Mouse (Mus musculus) ES-E14 (cell line): ENCODE measurements around the gene Scd4.

Source experiments
- MAFK ChIP-seq: IDR thresholded peaks from 2 replicates; pipeline ENCODE4 v1.6.1; 2014; ENCODE audit warnings: mild to moderate bottlenecking, low read depth, low read length, inconsistent platforms; ENCODE audit not compliant: insufficient read depth
- ZC3H11A ChIP-seq: IDR thresholded peaks from 2 replicates; pipeline ENCODE4 v1.6.1; 2012; ENCODE audit warnings: low read depth, mild to moderate bottlenecking, inconsistent platforms, low read length, borderline replicate concordance

DNA sequence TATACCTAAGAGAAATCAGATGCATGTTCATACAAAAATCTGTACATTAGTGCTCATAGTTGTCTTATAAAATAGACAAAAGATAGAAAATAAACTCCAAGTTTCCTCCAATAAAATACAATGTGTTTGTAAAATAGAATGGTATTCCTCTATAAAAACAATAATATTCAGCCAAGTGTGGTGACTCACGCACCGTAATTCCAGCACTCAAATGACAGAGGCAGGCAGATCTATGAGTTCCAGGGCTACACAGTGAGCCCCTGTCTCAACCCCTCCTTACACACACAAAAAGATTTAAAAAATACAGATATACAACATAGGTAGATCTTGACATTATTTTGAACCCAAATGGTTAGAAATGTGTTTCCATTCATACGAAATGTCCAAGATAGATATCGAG, 59.0 kb downstream of the Scd4 start:
- no peak for TF ChIP-seq MAFK
- no peak for TF ChIP-seq ZC3H11A
